Mouse (Mus musculus) adipocyte (in vitro differentiated cells): ENCODE measurements around the gene Itgb6.

ENCODE experiments used
- DNase-seq: peaks from one replicate; pipeline ENCODE4 v3.0.0-alpha.2; 2016; ENCODE audit warnings: low spot score

Gene Itgb6

GRCm38 (mm10) chr2:60722514-60722913 is at the start of gene Itgb6:
TSS of gene Itgb6 (minus strand) at chr2:60722643.
- peak; percentile 49 for DNase-seq

- DNase-seq, result no peak
Observed at GRCm38 (mm10) chr2:60766420-60766819, 44.0 kb upstream of the Itgb6 start.

- no peak for DNase-seq
Observed at GRCm38 (mm10) chr2:60756218-60756617, 33.8 kb upstream of the Itgb6 start.

GRCm38 (mm10) chr2:60755101-60755500 is 32.7 kb upstream of the Itgb6 start:
- no peak for DNase-seq

- no peak for DNase-seq
Observed at GRCm38 (mm10) chr2:60751274-60751673, 28.8 kb upstream of the Itgb6 start.

GRCm38 (mm10) chr2:60750591-60750990 is 28.1 kb upstream of the Itgb6 start:
- DNase-seq, result no peak

- DNase-seq, result peak; percentile 40
Observed at GRCm38 (mm10) chr2:60748585-60748984, 26.1 kb upstream of the Itgb6 start.

- peak; percentile 58 for DNase-seq
Observed at GRCm38 (mm10) chr2:60747590-60747989, 25.1 kb upstream of the Itgb6 start.

- DNase-seq, result peak; percentile 46
Observed at GRCm38 (mm10) chr2:60744674-60745073, 22.2 kb upstream of the Itgb6 start.

GRCm38 (mm10) chr2:60739389-60740137 is 17.1 kb upstream of the Itgb6 start:
- no peak for DNase-seq

- no peak for DNase-seq
Observed at GRCm38 (mm10) chr2:60730929-60731328, 8.5 kb upstream of the Itgb6 start.

- DNase-seq, result no peak
Observed at GRCm38 (mm10) chr2:60730024-60730423, 7.6 kb upstream of the Itgb6 start.

GRCm38 (mm10) chr2:60728902-60729585 is 6.6 kb upstream of the Itgb6 start:
- DNase-seq, result no peak

GRCm38 (mm10) chr2:60724660-60725059 is 2.2 kb upstream of the Itgb6 start:
- no peak for DNase-seq

- peak; percentile 87 for DNase-seq
Observed at GRCm38 (mm10) chr2:60722967-60723366, 524 bp upstream of the Itgb6 start.

GRCm38 (mm10) chr2:60720906-60721305 is 1.5 kb downstream of the Itgb6 start:
- peak; percentile 67 for DNase-seq

GRCm38 (mm10) chr2:60720205-60720604 is 2.2 kb downstream of the Itgb6 start:
- DNase-seq, result no peak

GRCm38 (mm10) chr2:60717348-60717747 is 5.1 kb downstream of the Itgb6 start:
- DNase-seq, result no peak

GRCm38 (mm10) chr2:60716549-60716948 is 5.9 kb downstream of the Itgb6 start:
- DNase-seq, result no peak

GRCm38 (mm10) chr2:60715771-60716170 is 6.7 kb downstream of the Itgb6 start:
- no peak for DNase-seq

GRCm38 (mm10) chr2:60714971-60715502 is 7.4 kb downstream of the Itgb6 start:
- DNase-seq, result peak; percentile 53

- no peak for DNase-seq
Observed at GRCm38 (mm10) chr2:60714475-60714874, 8.0 kb downstream of the Itgb6 start.

GRCm38 (mm10) chr2:60713857-60714256 is 8.6 kb downstream of the Itgb6 start:
- no peak for DNase-seq
